Mouse (Mus musculus): ENCODE data around the gene Mst1r. TPM values are rescaled to one million over a fixed set of nuclear protein-coding genes. Genes with fewer than 3 reads are reported as not detected.

Mst1r gene
- total and polyA plus RNA-seq, 3 experiments, result 133 to 149 TPM; not detected in 1

DNA sequence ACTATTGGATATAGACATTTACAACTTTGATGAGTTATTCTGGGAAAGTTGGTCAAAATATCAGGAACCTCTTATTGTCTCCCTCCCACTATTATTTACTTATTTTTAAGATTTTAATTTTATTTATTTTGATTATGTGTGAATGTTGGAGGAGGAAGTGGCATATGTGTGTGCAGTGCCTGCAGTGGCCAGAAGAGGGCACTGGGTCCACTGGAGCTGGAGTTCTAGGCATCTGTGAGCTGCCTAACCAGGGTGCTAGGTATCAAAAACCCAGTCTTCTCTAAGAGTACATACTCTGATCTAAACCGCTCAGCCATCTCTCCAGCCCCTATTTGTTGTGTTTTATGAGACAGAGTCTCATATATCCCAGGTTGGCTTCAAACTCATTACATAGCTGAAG, 15.7 kb upstream of the Mst1r start:
- Histone ChIP-seq H3K27ac (ENCODE audit: control insufficient read depth, low read depth, low read length) (no peak overlapping the region), H3K9me3 (replicated peaks; ENCODE audit: insufficient read depth, low read length) (no peaks in the 10 kb centered on the region), H3K79me2 (ENCODE audit: control insufficient read depth, insufficient read depth, low read length, poor library complexity) (no peaks in the 10 kb centered on the region; the same call in 1 of the 2 replicates), H3K27me3 (ENCODE audit: control insufficient read depth in 1 of 2, insufficient read depth in 2 of 2, low read length in 2 of 2) (no peaks in the 10 kb centered on the region; a peak in 1 of 4 replicates), H3K4me3 (ENCODE audit: control insufficient read depth in 1 of 2, insufficient read depth in 1 of 2, low read depth in 2 of 2, low read length in 2 of 2) (no peak overlapping the region), H3K4me1 (ENCODE audit: control insufficient read depth in 1 of 2, insufficient read depth in 2 of 2, low read length in 2 of 2) (no peaks in the 10 kb centered on the region), H3K36me3 (ENCODE audit: control insufficient read depth in 1 of 2, insufficient read depth in 2 of 2, low read length in 2 of 2) (no peaks in the 10 kb centered on the region; a peak in 1 of 4 replicates), H3K9ac (ENCODE audit: control insufficient read depth, low read depth, low read length, poor library complexity, severe bottlenecking) (no peak overlapping the region)
- peak; percentile 69 for DNase-seq (ENCODE audit: low read depth, low spot score)
- TF ChIP-seq SMC3 (IDR thresholded peaks at IDR 0.05; ENCODE audit: low read depth, low read length), result peak; percentile 56
- TF ChIP-seq CHD2 (IDR thresholded peaks at IDR 0.05; ENCODE audit: low read length), result no peak
- TF ChIP-seq SIN3A (IDR thresholded peaks at IDR 0.05; ENCODE audit: low read length), result no peak
- peak; percentile 42 for TF ChIP-seq RAD21 (IDR thresholded peaks at IDR 0.05; ENCODE audit: low read depth, low read length)
- TF ChIP-seq HCFC1 (IDR thresholded peaks at IDR 0.05; ENCODE audit: low read depth, low read length), result peak; percentile 10; the same call in 1 of the 2 replicates
- TF ChIP-seq MAZ (IDR thresholded peaks at IDR 0.05; ENCODE audit: low read depth, low read length), result no peak
- TF ChIP-seq ETS1 (IDR thresholded peaks at IDR 0.05; ENCODE audit: low read depth, low read length), result no peak
- TF ChIP-seq CTCF (IDR thresholded peaks at IDR 0.05 in 2 of 3, conservative IDR thresholded peaks at IDR 0.05 in 1 of 3; ENCODE audit: control insufficient read depth in 1 of 3, insufficient read depth in 1 of 3, low read depth in 2 of 3, low read length in 3 of 3, poor library complexity in 1 of 3, severe bottlenecking in 1 of 3), result peak; percentile 64 to 82 (median 67)
- TF ChIP-seq EP300 (IDR thresholded peaks at IDR 0.05; ENCODE audit: low read depth in 1 of 2, low read length in 2 of 2), result no peak

DNA sequence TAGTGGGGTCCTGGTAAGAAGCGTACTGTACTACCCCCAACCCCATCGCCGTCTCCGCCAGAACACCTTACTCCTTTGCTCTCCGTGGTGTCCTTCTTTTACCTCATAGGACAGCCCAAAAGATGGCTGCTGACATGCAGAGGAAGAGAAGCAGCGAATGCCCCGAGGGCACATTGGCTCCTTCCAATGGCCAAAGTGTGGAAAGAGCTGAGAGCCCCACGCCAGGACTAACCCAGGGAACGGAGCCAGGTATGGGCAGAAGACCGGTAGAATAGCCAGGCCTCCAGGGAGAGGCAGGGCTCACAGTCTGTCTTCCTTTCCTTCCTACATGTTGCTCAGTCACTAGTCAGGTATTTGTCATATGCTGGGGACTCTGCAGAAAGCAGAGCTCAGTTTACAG, 8.1 kb upstream of the Mst1r start:
- H3K4me3 ChIP-seq (ENCODE audit: control insufficient read depth in 1 of 2, insufficient read depth in 1 of 2, low read depth in 2 of 2, low read length in 2 of 2), result no peak overlapping the region
- H3K36me3 ChIP-seq (ENCODE audit: control insufficient read depth in 1 of 2, insufficient read depth in 2 of 2, low read length in 2 of 2), result no peaks in the 10 kb centered on the region; a peak in 1 of 4 replicates
- H3K27me3 ChIP-seq (ENCODE audit: control insufficient read depth in 1 of 2, insufficient read depth in 2 of 2, low read length in 2 of 2), result no peaks in the 10 kb centered on the region
- TF ChIP-seq TCF12 (IDR thresholded peaks at IDR 0.05; ENCODE audit: low read depth, low read length) (no peak), USF1 (IDR thresholded peaks at IDR 0.05; ENCODE audit: low read depth, low read length) (no peak), ETS1 (IDR thresholded peaks at IDR 0.05; ENCODE audit: low read depth, low read length) (no peak), CHD2 (IDR thresholded peaks at IDR 0.05; ENCODE audit: low read length) (no peak), HCFC1 (IDR thresholded peaks at IDR 0.05; ENCODE audit: low read depth, low read length) (no peak), CTCF (IDR thresholded peaks at IDR 0.05 in 2 of 3, conservative IDR thresholded peaks at IDR 0.05 in 1 of 3; ENCODE audit: control insufficient read depth in 1 of 3, insufficient read depth in 1 of 3, low read depth in 2 of 3, low read length in 3 of 3, poor library complexity in 1 of 3, severe bottlenecking in 1 of 3) (no peak)
- DNase-seq (ENCODE audit: low read depth, low spot score), result no peak
- no peaks in the 10 kb centered on the region for H3K79me2 ChIP-seq (ENCODE audit: control insufficient read depth, insufficient read depth, low read length, poor library complexity)
- H3K4me1 ChIP-seq (ENCODE audit: control insufficient read depth in 1 of 2, insufficient read depth in 2 of 2, low read length in 2 of 2), result no peaks in the 10 kb centered on the region
- H3K9ac ChIP-seq (ENCODE audit: control insufficient read depth, low read depth, low read length, poor library complexity, severe bottlenecking), result no peak overlapping the region
- H3K27ac ChIP-seq (ENCODE audit: control insufficient read depth, low read depth, low read length), result no peak overlapping the region
- no peaks in the 10 kb centered on the region for H3K9me3 ChIP-seq (replicated peaks; ENCODE audit: insufficient read depth, low read length)

DNA sequence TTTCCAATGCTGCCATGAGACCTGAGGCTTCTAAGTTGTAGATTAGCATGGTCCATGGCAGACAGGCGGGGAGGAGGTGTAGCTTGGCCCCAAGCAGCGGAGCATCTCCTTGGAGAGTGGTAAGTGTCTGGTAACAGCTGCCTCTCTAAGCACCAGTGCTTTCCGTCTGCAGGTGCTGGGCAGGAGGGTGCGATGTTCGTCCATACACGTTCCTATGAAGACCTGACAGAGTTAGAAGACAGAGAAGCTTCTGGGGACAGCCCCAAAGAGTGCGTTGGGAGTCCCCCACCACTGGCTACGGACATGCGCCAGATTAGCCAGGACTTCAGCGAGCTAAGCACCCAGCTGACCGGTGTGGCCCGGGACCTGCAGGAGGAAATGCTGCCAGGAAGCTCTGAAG, 6.8 kb upstream of the Mst1r start:
- TF ChIP-seq TAL1 (IDR thresholded peaks at IDR 0.05; ENCODE audit: low read length) (no peak), MAX (IDR thresholded peaks at IDR 0.05; ENCODE audit: low read length) (no peak), MYB (IDR thresholded peaks at IDR 0.05; ENCODE audit: low read depth, low read length) (no peak), CHD1 (IDR thresholded peaks at IDR 0.05; ENCODE audit: low read depth, low read length) (no peak), MAZ (IDR thresholded peaks at IDR 0.05; ENCODE audit: low read depth, low read length) (no peak), GABPA (IDR thresholded peaks at IDR 0.05; ENCODE audit: low read depth, low read length) (no peak), MAFK (IDR thresholded peaks at IDR 0.05; ENCODE audit: borderline replicate concordance, low read depth, low read length) (no peak), MYC (IDR thresholded peaks at IDR 0.05; ENCODE audit: low read depth, low read length) (no peak), TBP (IDR thresholded peaks at IDR 0.05; ENCODE audit: low read depth, low read length) (no peak), POLR2AphosphoS2 (IDR thresholded peaks at IDR 0.05; ENCODE audit: low read length) (no peak), ZMIZ1 (IDR thresholded peaks at IDR 0.05; ENCODE audit: low read depth, low read length) (no peak)
- DNase-seq (ENCODE audit: low read depth, low spot score), result no peak
- H3K9ac ChIP-seq (ENCODE audit: control insufficient read depth, low read depth, low read length, poor library complexity, severe bottlenecking), result no peak overlapping the region
- H3K27me3 ChIP-seq (ENCODE audit: control insufficient read depth in 1 of 2, insufficient read depth in 2 of 2, low read length in 2 of 2), result no peaks in the 10 kb centered on the region
- H3K9me3 ChIP-seq (replicated peaks; ENCODE audit: insufficient read depth, low read length), result no peaks in the 10 kb centered on the region
- H3K4me3 ChIP-seq (ENCODE audit: control insufficient read depth in 1 of 2, insufficient read depth in 1 of 2, low read depth in 2 of 2, low read length in 2 of 2), result no peak overlapping the region
- no peaks in the 10 kb centered on the region for H3K4me1 ChIP-seq (ENCODE audit: control insufficient read depth in 1 of 2, insufficient read depth in 2 of 2, low read length in 2 of 2)
- H3K27ac ChIP-seq (ENCODE audit: control insufficient read depth, low read depth, low read length), result no peak overlapping the region
- no peaks in the 10 kb centered on the region; a peak in 1 of 4 replicates for H3K36me3 ChIP-seq (ENCODE audit: control insufficient read depth in 1 of 2, insufficient read depth in 2 of 2, low read length in 2 of 2)
- no peaks in the 10 kb centered on the region for H3K79me2 ChIP-seq (ENCODE audit: control insufficient read depth, insufficient read depth, low read length, poor library complexity)

All from MEL (cell line).